Mouse (Mus musculus) spleen, adult 2 months (tissue): ENCODE data around the gene Gm20388. TPM values are rescaled to one million over a fixed set of nuclear protein-coding genes. Genes with fewer than 3 reads are reported as not detected.

Experiments used
- DNase-seq, 2 experiments: peaks; one replicate each; pipeline versions ENCODE4 v3.0.0 to v3.0.0-alpha.2; 2012 to 2021; ENCODE audit warnings: low spot score in 2 of 2, low read depth in 1 of 2
- H3K27ac ChIP-seq: fragments of 200-500 bp; 2 replicates; pipeline ENCODE4 v1.5.1; 2012; ENCODE audit warnings: low read length, inconsistent platforms; ENCODE audit not compliant: insufficient read depth
- H3K27me3 ChIP-seq: fragments of 200-500 bp; 2 replicates; pipeline ENCODE4 v1.6.1; 2012; ENCODE audit warnings: mild to moderate bottlenecking, moderate library complexity, low read length, inconsistent platforms; ENCODE audit not compliant: control insufficient read depth, insufficient read depth
- H3K36me3 ChIP-seq: fragments of 200-500 bp; 2 replicates; pipeline ENCODE4 v1.6.1; 2012; ENCODE audit warnings: mild to moderate bottlenecking, low read length, inconsistent platforms; ENCODE audit not compliant: control insufficient read depth, insufficient read depth
- H3K4me1 ChIP-seq: fragments of 200-500 bp; 2 replicates; pipeline ENCODE4 v1.6.1; 2011; ENCODE audit warnings: inconsistent platforms; ENCODE audit not compliant: control insufficient read depth, insufficient read depth, insufficient read length
- H3K4me3 ChIP-seq: fragments of 200-500 bp; 2 replicates; pipeline ENCODE4 v1.5.1; 2011; ENCODE audit warnings: mild to moderate bottlenecking, inconsistent platforms; ENCODE audit not compliant: insufficient read depth, insufficient read length; ENCODE audit errors: extremely low read depth
- CTCF ChIP-seq: fragments of 200-500 bp; IDR thresholded peaks from 2 replicates; pipeline ENCODE4 v1.5.1; 2011; ENCODE audit warnings: mild to moderate bottlenecking, inconsistent platforms; ENCODE audit not compliant: insufficient read depth, insufficient read length, insufficient replicate concordance; ENCODE audit errors: extremely low read depth
- POLR2A ChIP-seq: fragments of 200-500 bp; IDR thresholded peaks from 2 replicates; pipeline ENCODE4 v1.6.1; 2011; ENCODE audit warnings: low read depth, low read length, inconsistent platforms
- WGBS: fragments of 180-500 bp; shearing (Covaris S2); methylation state at CpG from one replicate; pipeline ENCODE4 v1.1.7; 2018; 5-methylcytosine and 5-hydroxymethylcytosine counted together
- polyA plus RNA-seq: library from polyadenylated mRNA; depleted of rRNA; stranded (reverse); fragments of >200 nt; gene quantifications from 2 replicates; pipeline ENCODE4 v1.2.3, GENCODE M21; 2012

Gm20388 gene
- polyA plus RNA-seq, 1 experiment = 26.1 TPM

- TF ChIP-seq CTCF = no peak
- no peak for TF ChIP-seq POLR2A
- Histone ChIP-seq H3K4me1 (no peaks in the 10 kb centered on the region; the same call in 1 of the 2 replicates), H3K4me3 (no peak overlapping the region), H3K36me3 (no peaks in the 10 kb centered on the region), H3K27me3 (0 out of 2 replicates have a peak, but pooled peaks cover 1% of the 10 kb centered on the region), H3K27ac (no peak overlapping the region)
- no peak for DNase-seq
- 91% methylated on average over 9 of the region's 11 CpGs for WGBS
Observed at GRCm38 (mm10) chr8:122849152-122849910, 2938.7 kb downstream of the Gm20388 start.

- WGBS = 78% methylated on average over 3 of the region's 3 CpGs
- no peaks in the 10 kb centered on the region; the same call in 1 of the 2 replicates for H3K4me1 ChIP-seq
- DNase-seq = no peak
- no peaks in the 10 kb centered on the region for H3K36me3 ChIP-seq
- H3K27me3 ChIP-seq = 0 out of 2 replicates have a peak, but pooled peaks cover 1% of the 10 kb centered on the region
- H3K27ac ChIP-seq = no peak overlapping the region
- TF ChIP-seq POLR2A (no peak), CTCF (no peak)
- H3K4me3 ChIP-seq = no peak overlapping the region
Observed at GRCm38 (mm10) chr8:122850641-122851240, 2940.1 kb downstream of the Gm20388 start.

DNA sequence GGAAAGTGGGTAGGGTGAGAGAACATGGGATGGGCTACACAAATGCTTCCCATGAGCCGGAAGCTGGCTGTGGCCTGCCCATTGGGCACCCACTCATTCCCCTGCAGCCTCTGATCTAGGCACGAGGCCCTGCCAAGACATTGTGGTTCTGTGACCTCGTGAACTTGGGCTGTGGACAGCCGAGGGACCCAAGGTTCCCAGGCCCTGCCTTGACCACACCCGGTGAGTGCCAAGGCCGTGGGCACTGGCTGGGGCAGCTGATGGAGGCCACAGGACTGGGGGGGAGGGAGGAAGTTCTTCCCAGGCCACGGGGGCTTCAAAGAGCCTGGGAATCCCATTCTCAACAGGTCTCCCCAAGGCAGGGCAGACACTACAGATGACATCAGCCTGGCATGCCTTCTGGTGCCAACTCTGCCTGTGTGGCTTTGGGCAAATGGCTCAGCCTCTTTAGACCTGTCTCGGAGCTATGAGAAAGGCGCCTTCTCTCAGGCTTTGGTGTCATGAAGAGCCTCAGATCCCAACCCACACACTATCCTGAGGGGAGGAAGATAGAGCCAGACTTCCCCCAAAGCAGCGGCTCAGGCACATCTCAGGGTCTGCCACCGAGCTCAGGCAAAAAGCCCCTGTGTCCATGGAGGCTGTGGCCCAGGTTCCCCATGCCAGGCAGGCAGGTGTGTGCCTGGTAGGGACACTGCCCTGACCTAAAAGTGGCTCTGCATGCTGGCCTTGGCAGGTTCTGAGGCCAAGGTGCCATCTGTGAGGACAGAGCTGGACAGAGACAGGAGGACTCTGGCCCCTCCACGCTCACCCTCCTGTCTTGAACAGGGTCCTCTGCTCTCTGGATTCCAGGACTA is 2941.3 kb downstream of the Gm20388 start:
- Histone ChIP-seq H3K4me1 (no peaks in the 10 kb centered on the region; the same call in 1 of the 2 replicates), H3K4me3 (no peak overlapping the region), H3K36me3 (no peaks in the 10 kb centered on the region), H3K27ac (no peak overlapping the region), H3K27me3 (0 out of 2 replicates have a peak, but pooled peaks cover 1% of the 10 kb centered on the region)
- TF ChIP-seq POLR2A (no peak), CTCF (no peak)
- DNase-seq = no peak
- WGBS = 76% methylated on average over 12 of the region's 12 CpGs

DNA sequence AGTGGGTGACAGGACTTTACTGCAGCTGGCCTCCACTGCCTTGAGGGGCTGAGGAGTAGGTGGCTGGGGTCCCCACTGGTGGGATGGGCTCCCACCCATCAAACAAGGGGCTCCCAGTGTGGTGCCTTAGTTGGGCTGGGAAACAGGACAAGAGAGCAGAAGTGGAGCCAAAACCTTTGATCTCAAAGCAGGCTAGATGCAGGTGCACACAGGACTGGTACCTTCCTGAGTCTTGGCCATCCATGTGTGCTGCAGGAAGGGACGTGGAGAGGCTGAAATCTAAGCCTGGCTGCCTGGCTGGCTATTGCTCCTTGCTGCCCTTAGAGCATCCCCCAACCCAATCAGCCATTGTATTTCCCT is 2941.9 kb downstream of the Gm20388 start:
- Histone ChIP-seq H3K27me3 (0 out of 2 replicates have a peak, but pooled peaks cover 1% of the 10 kb centered on the region), H3K27ac (no peak overlapping the region), H3K36me3 (no peaks in the 10 kb centered on the region), H3K4me3 (no peak overlapping the region), H3K4me1 (no peaks in the 10 kb centered on the region; the same call in 1 of the 2 replicates)
- no peak for DNase-seq
- TF ChIP-seq POLR2A (no peak), CTCF (no peak)
- WGBS = 59% methylated on average over 1 of the region's 1 CpGs

DNA sequence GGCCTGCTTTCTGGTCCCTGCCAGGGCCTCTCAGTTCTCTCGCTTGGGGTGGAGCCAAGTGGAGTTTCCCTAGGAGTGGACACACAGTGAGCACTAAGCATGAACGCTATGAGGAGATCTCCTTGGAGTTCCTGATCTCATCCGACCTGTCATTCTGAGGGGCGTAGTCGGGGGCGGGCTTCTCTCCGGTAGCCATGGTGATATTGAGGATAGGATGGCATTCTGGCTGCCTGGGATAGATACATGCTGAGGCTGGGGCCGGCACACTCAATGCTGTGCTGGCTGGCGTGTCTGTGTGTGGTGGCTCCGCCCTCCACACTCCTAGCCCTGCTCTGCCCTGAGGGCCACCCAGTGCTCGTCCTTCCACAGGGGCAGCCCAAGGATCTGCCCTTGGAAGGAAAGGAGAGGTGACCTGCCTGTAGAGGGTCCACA is 2942.7 kb downstream of the Gm20388 start:
- TF ChIP-seq CTCF (no peak), POLR2A (no peak)
- Histone ChIP-seq H3K4me1 (no peaks in the 10 kb centered on the region), H3K36me3 (no peaks in the 10 kb centered on the region), H3K27ac (no peak overlapping the region), H3K4me3 (no peak overlapping the region), H3K27me3 (0 out of 2 replicates have a peak, but pooled peaks cover 1% of the 10 kb centered on the region)
- no peak for DNase-seq
- WGBS = 76% methylated on average over 11 of the region's 11 CpGs

- no peak for DNase-seq
- no peaks in the 10 kb centered on the region for H3K36me3 ChIP-seq
- H3K4me3 ChIP-seq = no peak overlapping the region
- H3K27ac ChIP-seq = no peak overlapping the region
- H3K27me3 ChIP-seq = no peaks in the 10 kb centered on the region
- H3K4me1 ChIP-seq = no peaks in the 10 kb centered on the region
- TF ChIP-seq POLR2A (no peak), CTCF (no peak)
- WGBS = 75% methylated on average over 7 of the region's 7 CpGs
Observed at GRCm38 (mm10) chr8:122854388-122854787, 2943.7 kb downstream of the Gm20388 start.
